Mouse (Mus musculus): ENCODE data around the gene Ccdc85c. TPM values are rescaled to one million over a fixed set of nuclear protein-coding genes. Genes with fewer than 3 reads are reported as not detected.

Gene Ccdc85c
- polyA plus RNA-seq, 1 experiment from 2014 or later = 4.2 TPM

Other genes starting within 250 kb of the Ccdc85c start
- 75.8 and 75.9 TPM in 2 replicates for gene Setd3, start 96.1 kb downstream of the Ccdc85c start, polyA plus RNA-seq (2015; fragmentation: Nextera tagmentation; extraction: Ambion mirVana)
- 2.0 and 2.4 TPM in 2 replicates for gene Ccnk, start 95.8 kb downstream of the Ccdc85c start, polyA plus RNA-seq (2015; fragmentation: Nextera tagmentation; extraction: Ambion mirVana)
- gene Hhipl1, start 30.8 kb upstream of the Ccdc85c start, polyA plus RNA-seq (2015; fragmentation: Nextera tagmentation; extraction: Ambion mirVana) = 0.84 and 0.95 TPM in 2 replicates
- 4.9 TPM in 2 replicates for gene Cyp46a1, start 59.0 kb upstream of the Ccdc85c start, polyA plus RNA-seq (2015; fragmentation: Nextera tagmentation; extraction: Ambion mirVana)
- 84.9 and 87.0 TPM in 2 replicates for gene Eml1, start 95.5 kb upstream of the Ccdc85c start, polyA plus RNA-seq (2015; fragmentation: Nextera tagmentation; extraction: Ambion mirVana)

All from heart, embryonic 16.5 days (tissue).